Mouse (Mus musculus) embryonic facial prominence, embryonic 11.5 days (tissue): Measurements from ENCODE around the gene Arid3a. TPM values are rescaled to one million over a fixed set of nuclear protein-coding genes. Genes with fewer than 3 reads are reported as not detected.
"Not testable (repeated sequence)": the region's sequence is repeated elsewhere in the genome, so short reads cannot be mapped to it uniquely, and the experiment has no call there.

Experiments used
- ATAC-seq: fragments of 200-750 bp; cut with Nextera tagmentation; replicated peaks from 2 replicates; pipeline ENCODE4 v1.8.0; 2017; ENCODE audit warnings: low read depth; ENCODE audit not compliant: insufficient number of reproducible peaks, low FRiP score, low TSS enrichment
- DNase-seq: peaks from one replicate; pipeline ENCODE4 v3.0.0-alpha.2; 2015; ENCODE audit warnings: low spot score
- H3K27ac ChIP-seq: fragments of 300-500 bp; sonication (generic); replicated peaks from 2 replicates; pipeline ENCODE4 v1.5.1; 2014; ENCODE audit warnings: mild to moderate bottlenecking, low read depth, low read length, control low read depth
- H3K27me3 ChIP-seq: fragments of 300-500 bp; sonication (generic); 2 replicates; pipeline ENCODE4 v1.6.1; 2014; ENCODE audit warnings: mild to moderate bottlenecking, low read length, moderate library complexity, mixed read lengths; ENCODE audit not compliant: control insufficient read depth, insufficient read depth
- H3K36me3 ChIP-seq: fragments of 300-500 bp; sonication (generic); replicated peaks from 2 replicates; pipeline ENCODE4 v1.6.1; 2014; ENCODE audit warnings: low read depth, mild to moderate bottlenecking, low read length, moderate library complexity, mixed read lengths; ENCODE audit not compliant: control insufficient read depth, insufficient read depth
- H3K4me1 ChIP-seq: fragments of 300-500 bp; sonication (generic); 2 replicates; pipeline ENCODE4 v1.6.1; 2014; ENCODE audit warnings: low read length, mixed read lengths; ENCODE audit not compliant: control insufficient read depth, insufficient read depth
- H3K4me2 ChIP-seq: fragments of 300-500 bp; sonication (generic); 2 replicates; pipeline ENCODE4 v1.6.1; 2014; ENCODE audit warnings: low read depth, mild to moderate bottlenecking, control low read depth, low read length, moderate library complexity
- H3K4me3 ChIP-seq: fragments of 300-500 bp; sonication (generic); 2 replicates; pipeline ENCODE4 v1.5.1; 2014; ENCODE audit warnings: low read depth, low read length, control low read depth
- H3K9ac ChIP-seq: fragments of 300-500 bp; sonication (generic); replicated peaks from 2 replicates; pipeline ENCODE4 v1.6.1; 2014; ENCODE audit warnings: mild to moderate bottlenecking, control low read depth, low read length
- H3K9me3 ChIP-seq: fragments of 300-500 bp; sonication (generic); replicated peaks from 2 replicates; pipeline ENCODE4 v1.6.1; 2016; ENCODE audit warnings: mild to moderate bottlenecking, low read length, inconsistent platforms, mixed read lengths; ENCODE audit not compliant: control insufficient read depth
- WGBS: fragments of 180-500 bp; shearing (Covaris S2); extraction: QIAGEN DNeasy Blood & Tissue Kit; methylation state at CpG from one replicate; pipeline ENCODE4 v1.1.7; 2014; 5-methylcytosine and 5-hydroxymethylcytosine counted together
- polyA plus RNA-seq: library from polyadenylated mRNA; unstranded; fragments of >200 nt; fragmentation: Nextera tagmentation; extraction: Ambion mirVana; gene quantifications from 2 replicates; pipeline ENCODE4 v1.2.1, GENCODE M21; 2014

Arid3a gene
- polyA plus RNA-seq, 1 experiment from 2014 or later = 5.0 TPM

GRCm38 (mm10) chr10:79947502-79947901 is 20.7 kb downstream of the Arid3a start:
- no peak overlapping the region; the same call in 1 of the 2 replicates for H3K27ac ChIP-seq
- DNase-seq (no peak), ATAC-seq (no peak)
- H3K27me3 ChIP-seq = no peaks in the 10 kb centered on the region
- H3K9ac ChIP-seq = peak overlapping the region; percentile 13; the same call in 1 of the 2 replicates
- no peak overlapping the region for H3K4me2 ChIP-seq
- H3K4me3 ChIP-seq = no peak overlapping the region
- H3K4me1 ChIP-seq = peaks cover 14% of the 10 kb centered on the region
- 73% methylated on average over 6 of the region's 6 CpGs for WGBS
- peaks cover 7% of the 10 kb centered on the region for H3K36me3 ChIP-seq
- no peaks in the 10 kb centered on the region for H3K9me3 ChIP-seq

DNA sequence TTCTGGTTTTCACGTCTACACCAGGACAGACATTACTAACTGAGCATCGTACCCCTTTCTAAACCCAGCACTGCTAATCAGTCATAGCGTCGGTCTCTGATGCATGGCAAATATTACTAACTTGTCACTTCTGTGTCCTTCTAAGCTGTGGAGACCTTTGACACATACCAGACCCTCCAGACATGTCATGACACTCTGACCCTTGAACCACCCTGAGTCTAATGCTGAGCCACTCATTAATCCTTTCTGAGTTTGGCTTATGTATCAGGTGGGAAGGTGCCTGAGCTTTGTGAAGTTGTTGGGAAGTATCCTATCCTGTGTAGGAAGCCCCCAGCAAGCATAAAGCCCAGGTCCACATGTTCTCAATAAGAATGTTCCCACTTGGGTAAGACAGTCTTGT is 23.0 kb downstream of the Arid3a start:
- Histone ChIP-seq H3K9me3 (no peaks in the 10 kb centered on the region), H3K9ac (no peak overlapping the region), H3K27me3 (no peaks in the 10 kb centered on the region), H3K4me1 (peaks cover 14% of the 10 kb centered on the region), H3K27ac (no peak overlapping the region), H3K4me3 (no peak overlapping the region), H3K4me2 (no peak overlapping the region), H3K36me3 (peaks cover 7% of the 10 kb centered on the region)
- 86% methylated on average over 4 of the region's 4 CpGs for WGBS
- DNase-seq = no peak
- no peak for ATAC-seq

DNA sequence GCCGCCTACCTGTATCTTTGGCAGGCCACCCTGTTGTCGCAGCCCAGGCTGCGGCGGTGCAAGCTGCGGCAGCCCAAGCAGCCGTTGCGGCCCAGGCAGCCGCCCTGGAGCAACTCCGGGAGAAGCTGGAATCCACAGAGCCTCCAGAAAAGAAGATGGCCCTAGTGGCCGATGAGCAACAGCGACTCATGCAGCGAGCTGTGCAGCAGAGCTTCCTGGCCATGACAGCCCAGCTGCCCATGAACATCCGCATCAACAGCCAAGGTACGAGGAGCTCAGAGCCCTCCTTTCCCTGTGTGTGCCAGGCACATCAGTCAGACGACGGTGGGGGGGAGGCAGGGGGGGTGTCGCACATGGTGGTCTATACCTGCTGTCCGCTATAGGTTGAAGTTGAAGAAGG is 23.8 kb downstream of the Arid3a start:
- H3K27me3 ChIP-seq = no peaks in the 10 kb centered on the region
- H3K4me1 ChIP-seq = peaks cover 10% of the 10 kb centered on the region
- no peak overlapping the region for H3K9ac ChIP-seq
- ATAC-seq (no peak), DNase-seq (no peak)
- 86% methylated on average over 18 of the region's 18 CpGs for WGBS
- H3K36me3 ChIP-seq = peaks cover 7% of the 10 kb centered on the region
- no peak overlapping the region for H3K27ac ChIP-seq
- no peak overlapping the region for H3K4me2 ChIP-seq
- H3K9me3 ChIP-seq = no peaks in the 10 kb centered on the region
- H3K4me3 ChIP-seq = no peak overlapping the region

DNA sequence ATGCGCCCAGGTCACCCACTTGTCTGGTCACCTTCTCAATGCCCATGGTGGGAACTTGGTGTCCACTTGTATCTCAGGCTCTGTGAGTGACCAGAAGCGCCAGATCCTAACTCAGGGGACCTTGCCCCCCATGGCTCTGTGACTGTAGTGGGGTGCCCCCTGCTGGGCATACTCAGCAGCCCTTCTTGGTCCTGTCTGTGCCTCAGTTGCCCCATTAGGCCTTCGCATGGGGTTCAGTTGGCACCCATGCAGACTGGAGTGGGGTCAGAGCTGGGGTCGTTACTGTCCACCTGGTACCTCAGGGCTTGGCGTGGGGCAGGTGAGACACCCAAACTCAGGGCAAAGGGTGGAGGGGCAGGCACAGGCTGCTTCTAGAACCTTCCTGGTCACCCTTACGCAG is 27.1 kb downstream of the Arid3a start:
- Histone ChIP-seq H3K4me3 (no peak overlapping the region), H3K9me3 (no peaks in the 10 kb centered on the region), H3K4me1 (no peaks in the 10 kb centered on the region), H3K27me3 (no peaks in the 10 kb centered on the region), H3K4me2 (no peak overlapping the region), H3K36me3 (peaks cover 7% of the 10 kb centered on the region), H3K27ac (no peak overlapping the region), H3K9ac (no peak overlapping the region)
- DNase-seq = no peak
- WGBS = 92% methylated on average over 6 of the region's 6 CpGs
- no peak for ATAC-seq

DNA sequence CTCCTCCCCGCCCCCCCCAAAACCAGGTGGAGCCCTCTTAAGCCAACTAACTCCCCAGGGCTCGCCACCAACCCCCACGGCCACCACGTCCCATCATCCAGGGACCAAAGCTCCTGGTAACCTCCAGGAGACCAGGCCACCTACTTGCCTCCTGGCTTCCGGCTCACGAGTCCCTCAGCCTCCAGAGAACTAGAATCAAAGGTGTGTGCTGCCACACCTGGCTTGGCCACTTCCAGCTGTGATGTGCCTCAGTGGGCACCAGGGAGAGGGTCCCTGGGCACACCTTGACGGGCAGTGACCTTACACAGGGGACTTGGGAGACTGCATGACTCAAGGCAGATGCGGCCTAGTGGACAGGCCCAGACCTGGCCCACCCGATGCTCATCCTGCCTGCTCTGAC is 28.8 kb downstream of the Arid3a start:
- no peak for DNase-seq
- 72% methylated on average over 9 of the region's 9 CpGs for WGBS
- no peak overlapping the region for H3K9ac ChIP-seq
- H3K4me3 ChIP-seq = no peak overlapping the region
- no peak overlapping the region for H3K4me2 ChIP-seq
- no peaks in the 10 kb centered on the region for H3K9me3 ChIP-seq
- no peak for ATAC-seq
- no peaks in the 10 kb centered on the region for H3K27me3 ChIP-seq
- no peaks in the 10 kb centered on the region for H3K4me1 ChIP-seq
- H3K36me3 ChIP-seq = peaks cover 5% of the 10 kb centered on the region
- H3K27ac ChIP-seq = no peak overlapping the region

DNA sequence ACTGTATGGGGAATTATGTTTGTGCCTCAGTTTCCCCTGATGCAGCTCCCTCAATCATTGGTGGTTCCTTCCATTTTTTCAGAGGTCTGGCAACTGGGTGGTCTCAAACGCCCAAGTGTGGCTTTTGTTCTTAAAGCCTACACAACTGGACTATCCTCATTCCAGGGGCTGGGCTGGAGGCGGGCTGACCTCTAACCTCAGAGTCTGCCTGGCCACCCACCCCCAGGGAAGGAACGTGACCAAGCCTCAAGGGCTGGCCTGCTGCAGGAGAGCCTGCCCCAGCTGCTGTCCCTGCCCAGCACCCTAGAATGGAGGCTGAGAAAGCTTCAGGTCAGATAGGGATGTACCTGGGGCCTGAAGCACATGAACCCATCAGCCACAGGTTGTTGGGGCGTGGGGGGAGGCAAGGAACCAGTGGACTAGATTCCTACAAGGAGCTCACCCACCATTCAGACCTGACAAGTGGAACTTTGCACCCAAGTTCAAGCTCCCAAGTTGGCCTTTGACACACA is 29.9 kb downstream of the Arid3a start:
- Histone ChIP-seq H3K9me3 (no peaks in the 10 kb centered on the region), H3K4me1 (no peaks in the 10 kb centered on the region), H3K27me3 (no peaks in the 10 kb centered on the region), H3K4me3 (no peak overlapping the region), H3K27ac (no peak overlapping the region), H3K4me2 (no peak overlapping the region), H3K9ac (no peak overlapping the region), H3K36me3 (no peaks in the 10 kb centered on the region; the same call in 1 of the 2 replicates)
- ATAC-seq (no peak), DNase-seq (no peak)
- WGBS = 20% methylated on average over 4 of the region's 4 CpGs

DNA sequence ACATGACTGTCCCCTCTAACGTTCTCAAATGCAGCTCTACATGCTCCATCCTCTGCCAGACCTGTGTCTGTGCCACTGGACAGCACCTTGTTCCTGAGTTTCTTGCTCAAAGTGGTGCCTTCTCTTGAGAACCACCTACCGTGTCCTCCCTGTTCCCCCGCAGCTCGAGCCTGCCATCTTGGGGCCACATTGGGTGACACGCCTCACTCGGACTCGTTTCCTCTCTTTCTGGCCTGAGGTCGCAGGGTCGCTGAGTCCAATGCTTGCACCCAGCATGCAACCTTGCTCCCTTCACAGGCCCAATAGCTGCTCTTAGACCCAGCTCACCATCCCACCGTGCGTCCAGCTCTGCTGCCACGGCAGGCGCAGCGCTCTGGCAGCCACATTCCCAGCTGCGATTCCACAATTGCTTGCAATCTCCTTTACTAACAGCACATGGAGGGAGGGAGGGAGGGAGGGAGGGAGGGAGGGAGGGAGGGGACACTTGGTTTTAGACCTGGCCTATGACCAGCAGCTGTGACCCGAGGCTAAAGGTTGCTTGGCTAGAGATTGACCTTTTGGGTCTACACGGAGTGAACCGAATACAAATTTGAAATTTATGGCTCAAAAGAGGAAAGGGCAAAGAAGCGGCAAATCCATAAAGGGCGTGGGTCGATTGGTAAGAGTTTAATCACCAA is 31.4 kb downstream of the Arid3a start:
- 11% methylated on average over 21 of the region's 21 CpGs for WGBS
- Histone ChIP-seq H3K36me3 (peaks cover 5% of the 10 kb centered on the region; the same call in 1 of the 2 replicates), H3K4me2 (no peak overlapping the region; the same call in 1 of the 2 replicates), H3K27ac (no peak overlapping the region), H3K27me3 (no peaks in the 10 kb centered on the region), H3K9me3 (no peaks in the 10 kb centered on the region), H3K4me3 (no peak overlapping the region), H3K9ac (no peak overlapping the region), H3K4me1 (no peaks in the 10 kb centered on the region)
- no peak for ATAC-seq
- DNase-seq = peak; percentile 78

- WGBS = 35% methylated on average over 10 of the region's 10 CpGs
- ATAC-seq, H3K4me1 ChIP-seq, H3K9ac ChIP-seq, H3K36me3 ChIP-seq, H3K27me3 ChIP-seq, H3K4me3 ChIP-seq, H3K9me3 ChIP-seq, H3K4me2 ChIP-seq, H3K27ac ChIP-seq: not testable (repeated sequence)
- DNase-seq = peak; percentile 19
Observed at GRCm38 (mm10) chr10:79959412-79959811, 32.6 kb downstream of the Arid3a start.
